Mouse (Mus musculus) granulocyte monocyte progenitor cell, adult 5-6 weeks (primary cell): ENCODE data around the gene Kif24. TPM values are rescaled to one million over a fixed set of nuclear protein-coding genes. Genes with fewer than 3 reads are reported as not detected.
A peak's percentile ranks its signal among the peaks of the same experiment; 100 is the strongest.

Source experiments
- ATAC-seq: replicated peaks from 2 replicates; pipeline ENCODE4 v1.8.0; 2016; ENCODE audit warnings: mild to moderate bottlenecking, moderate TSS enrichment, inconsistent platforms; ENCODE audit not compliant: poor library complexity, severe bottlenecking
- total RNA-seq, 2 experiments: library from RNA; stranded (forward) in 1 of 2; stranded (reverse) in 1 of 2; fragments of 200-712, 200-1000 nt in 1 of 2; fragments of >200 nt in 1 of 2; fragmentation: Nextera tagmentation in 1 of 2; gene quantifications; 2 replicates each; pipeline ENCODE4 v1.2.3; 2014 to 2017

Kif24 gene
- total RNA-seq (2014; fragmentation: Nextera tagmentation) (23.2 and 35.0 TPM in 2 replicates), total RNA-seq (2017) (12.8 and 15.4 TPM in 2 replicates)

GRCm38 (mm10) chr4:41464345-41465286 is at the start of gene Kif24, which contains the start of gene Nudt2:
Gene Kif24, minus strand, starts transcription at chr4:41464887.
Gene Nudt2, plus strand, starts transcription at chr4:41465151.
- ATAC-seq, result peak; percentile 92

- no peak for ATAC-seq
These were observed 49.0 kb upstream of the Kif24 start for GRCm38 (mm10) chr4:41513714-41514113.

- no peak for ATAC-seq
These were observed 48.6 kb upstream of the Kif24 start for GRCm38 (mm10) chr4:41513309-41513708.

GRCm38 (mm10) chr4:41507998-41508397 is 43.3 kb upstream of the Kif24 start:
- no peak for ATAC-seq

- no peak for ATAC-seq
These were observed 42.7 kb upstream of the Kif24 start for GRCm38 (mm10) chr4:41507326-41507924.

GRCm38 (mm10) chr4:41506906-41507305 is 42.2 kb upstream of the Kif24 start:
- peak; percentile 71 for ATAC-seq

GRCm38 (mm10) chr4:41506156-41506555 is 41.5 kb upstream of the Kif24 start:
- peak; percentile 34 for ATAC-seq

GRCm38 (mm10) chr4:41505131-41505551 is 40.5 kb upstream of the Kif24 start:
- ATAC-seq, result no peak

- ATAC-seq, result no peak
These were observed 39.6 kb upstream of the Kif24 start for GRCm38 (mm10) chr4:41504325-41504724.

GRCm38 (mm10) chr4:41502986-41503412 is 38.3 kb upstream of the Kif24 start, which contains the start of gene AI464131:
Gene AI464131, minus strand, starts transcription at chr4:41503076.
- peak; percentile 82 for ATAC-seq

- no peak for ATAC-seq
These were observed 37.7 kb upstream of the Kif24 start for GRCm38 (mm10) chr4:41502171-41502940.

GRCm38 (mm10) chr4:41500787-41501186 is 36.1 kb upstream of the Kif24 start:
- ATAC-seq, result no peak

- no peak for ATAC-seq
These were observed 34.9 kb upstream of the Kif24 start for GRCm38 (mm10) chr4:41499619-41500018.

- 0 out of 2 replicates have a peak, but pooled peaks have one; percentile 8 for ATAC-seq
These were observed 34.3 kb upstream of the Kif24 start for GRCm38 (mm10) chr4:41498921-41499391.

- ATAC-seq, result no peak
These were observed 33.5 kb upstream of the Kif24 start for GRCm38 (mm10) chr4:41497995-41498845.

GRCm38 (mm10) chr4:41497579-41497978 is 32.9 kb upstream of the Kif24 start:
- ATAC-seq, result peak; percentile 61

- ATAC-seq, result no peak
These were observed 32.4 kb upstream of the Kif24 start for GRCm38 (mm10) chr4:41497046-41497445.

GRCm38 (mm10) chr4:41495850-41496249 is 31.2 kb upstream of the Kif24 start:
- ATAC-seq, result no peak

GRCm38 (mm10) chr4:41495076-41495475 is 30.4 kb upstream of the Kif24 start:
- no peak for ATAC-seq
